Mouse (Mus musculus) splenic B cell, adult 2 months (primary cell): ENCODE data around the gene Pmpcb.

Source experiments
- DNase-seq: peaks from one replicate; pipeline ENCODE4 v3.0.0-alpha.2; 2011; ENCODE audit warnings: low read depth, low spot score
- H3K27me3 ChIP-seq: 2 replicates; pipeline ENCODE4 v1.6.1; 2012; ENCODE audit warnings: mild to moderate bottlenecking, low read length, moderate library complexity, mixed read lengths; ENCODE audit not compliant: control insufficient read depth, poor library complexity, insufficient read depth, severe bottlenecking
- H3K36me3 ChIP-seq: 2 replicates; pipeline ENCODE4 v1.6.1; 2012; ENCODE audit warnings: mild to moderate bottlenecking, low read length, moderate library complexity, mixed read lengths; ENCODE audit not compliant: control insufficient read depth, poor library complexity, insufficient read depth, severe bottlenecking

The Pmpcb gene

DNA sequence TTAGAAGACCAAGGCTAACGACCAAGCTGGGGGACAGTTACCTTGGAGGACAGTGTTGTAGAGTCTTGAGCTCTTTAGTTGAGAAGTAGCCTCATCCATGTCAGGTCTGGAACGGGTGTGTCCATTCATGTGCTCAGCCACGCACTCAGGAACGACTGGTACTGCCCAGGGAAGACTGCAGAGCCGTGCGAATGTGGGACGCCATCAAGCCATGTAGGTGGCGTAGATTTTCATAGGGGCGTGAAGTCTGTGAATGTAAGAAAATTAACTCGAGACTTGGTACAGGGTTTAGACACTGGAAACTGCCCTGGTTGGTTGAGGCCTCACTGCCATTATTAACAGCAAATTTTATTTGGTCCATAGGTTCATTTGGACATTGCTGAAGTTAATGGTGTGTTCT is 6.7 kb downstream of the Pmpcb start:
- no peak for DNase-seq
- Histone ChIP-seq H3K36me3 (peaks cover 20% of the 10 kb centered on the region), H3K27me3 (no peaks in the 10 kb centered on the region)

DNA sequence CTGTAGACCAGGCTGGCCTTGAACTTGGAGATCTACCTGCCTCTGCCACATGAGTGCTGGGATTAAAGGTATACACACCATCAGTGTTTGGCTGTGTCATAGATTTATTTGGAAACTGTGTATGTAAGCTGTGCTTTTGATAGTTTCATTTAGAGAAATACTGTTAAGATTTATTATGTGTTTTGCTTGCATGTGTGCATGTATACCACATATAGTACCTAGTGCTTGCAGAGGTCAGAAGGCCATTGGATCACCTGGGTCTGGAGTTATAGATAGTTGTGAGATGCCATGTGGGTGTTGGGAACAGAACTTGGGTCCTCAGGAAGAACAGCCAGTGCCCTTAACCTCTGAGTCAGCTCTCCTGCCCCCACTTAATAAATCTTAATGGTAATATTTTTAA is 7.7 kb downstream of the Pmpcb start:
- no peak for DNase-seq
- Histone ChIP-seq H3K27me3 (no peaks in the 10 kb centered on the region), H3K36me3 (peaks cover 25% of the 10 kb centered on the region)

DNA sequence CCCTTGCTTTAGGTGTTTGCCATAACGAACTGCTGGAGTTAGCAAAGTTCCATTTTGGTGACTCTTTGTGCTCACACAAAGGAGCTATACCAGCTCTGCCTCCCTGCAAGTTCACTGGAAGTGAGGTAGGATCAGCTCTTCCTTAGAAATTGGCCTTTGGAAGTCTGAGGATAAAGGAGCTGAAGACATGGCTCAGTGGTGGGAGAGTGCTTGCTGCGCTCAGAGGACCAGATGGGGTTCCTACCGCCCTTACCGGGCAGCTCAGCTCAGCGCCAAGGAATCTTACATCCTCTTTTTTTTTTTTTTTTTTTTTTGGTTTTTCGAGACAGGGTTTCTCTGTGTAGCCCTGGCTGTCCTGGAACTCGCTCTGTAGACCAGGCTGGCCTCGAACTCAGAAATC is 9.0 kb downstream of the Pmpcb start:
- Histone ChIP-seq H3K36me3 (peaks cover 19% of the 10 kb centered on the region), H3K27me3 (no peaks in the 10 kb centered on the region)
- DNase-seq = no peak

DNA sequence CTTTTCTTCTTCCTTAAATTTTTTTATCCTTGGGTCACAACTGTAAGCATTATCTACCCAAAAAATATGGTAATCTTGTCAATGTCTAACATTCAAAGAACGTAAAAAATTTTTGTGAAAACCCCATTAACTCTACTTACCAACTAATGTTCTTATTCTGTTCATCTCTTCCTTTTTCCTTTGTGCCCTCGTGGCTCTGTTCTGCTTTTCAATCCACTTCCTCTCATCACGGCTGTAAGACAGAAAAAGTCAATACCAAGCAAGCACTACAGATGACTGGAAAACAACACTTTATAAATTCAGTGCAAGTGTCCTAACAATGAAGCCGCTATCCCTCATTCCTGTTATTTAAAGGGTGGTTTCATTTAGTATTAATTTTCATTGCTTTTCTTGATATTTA is 31.6 kb downstream of the Pmpcb start:
- H3K36me3 ChIP-seq = peaks cover 17% of the 10 kb centered on the region
- no peak for DNase-seq
- H3K27me3 ChIP-seq = no peaks in the 10 kb centered on the region

DNA sequence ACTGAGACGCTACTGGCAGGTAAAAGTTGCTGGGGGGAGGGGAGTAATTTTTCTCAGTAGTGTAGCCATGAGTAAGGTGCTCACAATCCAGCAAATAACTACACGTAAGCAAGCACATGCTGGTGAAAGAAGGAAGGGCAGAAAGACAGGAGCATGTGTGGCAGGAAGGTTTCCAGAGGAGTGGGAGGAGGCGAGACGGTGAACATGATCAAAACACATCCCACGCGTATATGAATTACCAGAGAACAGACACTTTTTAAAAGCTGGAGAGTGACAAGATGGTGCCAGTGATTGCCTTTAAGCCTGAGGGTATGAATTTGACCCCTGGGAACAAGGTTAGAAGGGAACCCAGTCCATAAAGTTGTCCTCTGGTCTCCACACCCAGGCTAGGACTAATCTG is 32.9 kb downstream of the Pmpcb start:
- Histone ChIP-seq H3K27me3 (no peaks in the 10 kb centered on the region), H3K36me3 (peaks cover 22% of the 10 kb centered on the region; the same call in 1 of the 2 replicates)
- DNase-seq = no peak

DNA sequence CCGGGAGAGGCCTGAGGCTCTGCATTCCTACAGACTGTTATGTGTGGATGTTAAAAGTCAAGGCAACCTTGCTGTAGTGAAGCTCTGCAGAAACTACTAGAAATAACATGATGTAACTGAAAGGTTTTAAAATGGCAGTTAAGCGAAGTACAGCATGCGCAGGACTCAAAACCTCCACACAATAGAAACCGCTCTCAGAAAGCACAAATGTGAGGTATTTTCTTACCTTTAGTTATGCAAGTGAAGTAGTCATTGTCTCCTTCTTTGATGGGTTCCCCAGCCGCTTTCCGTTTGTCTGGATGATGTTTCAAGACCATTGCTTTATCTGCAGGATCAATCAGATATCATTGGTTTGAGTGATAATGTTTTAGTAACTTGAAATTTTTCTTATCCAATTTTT is 39.5 kb downstream of the Pmpcb start:
- no peak for DNase-seq
- Histone ChIP-seq H3K27me3 (no peaks in the 10 kb centered on the region), H3K36me3 (peaks cover 25% of the 10 kb centered on the region; the same call in 1 of the 2 replicates)

DNA sequence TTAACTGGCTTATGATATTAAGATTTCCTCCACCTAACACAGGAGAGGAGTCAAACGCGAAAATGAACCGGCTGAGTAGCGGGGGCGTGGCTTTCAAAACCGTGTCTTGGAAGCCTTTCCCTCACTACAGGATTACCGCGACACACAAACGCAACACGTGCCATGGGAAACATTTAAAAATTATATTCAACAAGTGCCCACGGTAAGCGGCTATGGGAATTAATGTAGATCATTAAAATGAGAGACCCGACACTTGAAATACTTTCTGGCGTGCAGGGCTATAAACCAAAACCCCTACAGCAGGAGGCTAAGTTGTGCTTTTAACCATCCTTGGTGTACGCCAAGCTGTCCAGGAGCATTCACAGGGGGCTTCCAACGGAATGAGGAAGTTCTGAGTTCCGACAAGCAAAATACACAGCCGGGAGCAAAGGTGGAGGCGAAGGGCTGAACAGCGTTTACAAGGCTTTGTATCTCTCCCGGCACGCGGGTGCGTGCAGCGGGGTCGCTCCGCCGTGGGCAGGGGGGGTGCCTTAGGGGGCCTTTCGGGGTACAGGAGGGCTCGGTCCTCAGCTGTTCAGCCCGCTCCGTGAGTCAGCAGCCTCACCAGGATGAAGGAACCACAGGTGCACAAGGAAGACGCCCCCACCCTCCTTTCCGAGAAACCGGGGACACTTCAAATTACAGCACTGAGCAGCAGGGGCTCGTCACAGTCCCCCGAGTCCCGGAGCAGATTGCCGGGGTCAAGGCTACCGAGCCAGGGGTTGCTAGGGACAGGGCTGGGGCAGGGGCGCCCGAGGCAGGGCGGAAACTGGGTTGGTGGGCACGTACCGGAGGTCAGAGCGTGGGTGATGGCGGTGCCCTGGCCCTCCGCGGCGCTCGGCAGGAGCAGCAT is 47.5 kb downstream of the Pmpcb start:
- H3K36me3 ChIP-seq = peaks cover 2% of the 10 kb centered on the region; the same call in 1 of the 2 replicates
- H3K27me3 ChIP-seq = no peaks in the 10 kb centered on the region
- DNase-seq = peak; percentile 35

DNA sequence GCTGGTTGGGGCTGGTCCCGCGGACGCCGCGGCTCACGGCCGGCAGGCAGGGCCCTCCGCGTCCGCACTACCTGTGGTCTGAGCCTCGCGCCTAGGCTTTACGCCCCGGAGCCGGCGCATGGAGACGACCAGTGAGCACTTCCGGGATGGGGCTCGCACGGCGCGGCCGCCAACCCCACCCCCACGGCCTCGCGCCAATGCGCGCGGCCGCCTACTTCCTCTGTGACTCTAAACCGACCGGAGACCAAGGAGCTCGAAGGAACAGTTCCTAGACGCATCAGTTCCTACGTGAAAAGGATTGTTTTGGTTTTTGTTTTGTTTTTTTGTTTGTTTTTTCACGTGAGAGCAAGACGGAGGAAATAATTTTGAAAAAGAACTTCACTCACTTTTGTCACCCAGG is 48.1 kb downstream of the Pmpcb start, which contains the start of the genes Dnajc2 and Psmc2:
Dnajc2 (minus strand) TSS at position 199 of the 400 bp plus-strand sequence.
Psmc2 (plus strand) TSS at position 231 of the 400 bp plus-strand sequence.
- peaks cover 3% of the 10 kb centered on the region; the same call in 1 of the 2 replicates for H3K36me3 ChIP-seq
- peak; percentile 94 for DNase-seq
- no peaks in the 10 kb centered on the region for H3K27me3 ChIP-seq

DNA sequence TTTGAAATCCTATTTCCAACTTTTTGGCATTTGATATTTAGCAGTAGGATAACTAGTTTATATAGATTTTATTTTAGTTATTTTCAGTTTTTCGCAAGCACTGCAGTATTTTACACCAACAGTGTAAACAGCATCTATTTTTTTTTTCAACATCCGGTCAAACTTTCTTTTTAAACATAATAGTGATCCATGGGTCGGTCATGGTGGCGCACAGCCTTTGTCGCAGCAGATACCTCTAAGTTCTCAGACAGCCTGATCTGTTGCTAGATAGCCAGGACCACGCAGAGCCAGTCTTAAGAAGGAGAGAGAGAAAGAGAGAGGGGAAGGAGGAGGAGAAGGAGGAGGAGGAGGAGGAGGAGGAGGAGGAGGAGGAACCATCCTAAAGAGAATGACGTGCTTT is 48.8 kb downstream of the Pmpcb start:
- H3K36me3 ChIP-seq = peaks cover 5% of the 10 kb centered on the region; the same call in 1 of the 2 replicates
- no peak for DNase-seq
- no peaks in the 10 kb centered on the region for H3K27me3 ChIP-seq

DNA sequence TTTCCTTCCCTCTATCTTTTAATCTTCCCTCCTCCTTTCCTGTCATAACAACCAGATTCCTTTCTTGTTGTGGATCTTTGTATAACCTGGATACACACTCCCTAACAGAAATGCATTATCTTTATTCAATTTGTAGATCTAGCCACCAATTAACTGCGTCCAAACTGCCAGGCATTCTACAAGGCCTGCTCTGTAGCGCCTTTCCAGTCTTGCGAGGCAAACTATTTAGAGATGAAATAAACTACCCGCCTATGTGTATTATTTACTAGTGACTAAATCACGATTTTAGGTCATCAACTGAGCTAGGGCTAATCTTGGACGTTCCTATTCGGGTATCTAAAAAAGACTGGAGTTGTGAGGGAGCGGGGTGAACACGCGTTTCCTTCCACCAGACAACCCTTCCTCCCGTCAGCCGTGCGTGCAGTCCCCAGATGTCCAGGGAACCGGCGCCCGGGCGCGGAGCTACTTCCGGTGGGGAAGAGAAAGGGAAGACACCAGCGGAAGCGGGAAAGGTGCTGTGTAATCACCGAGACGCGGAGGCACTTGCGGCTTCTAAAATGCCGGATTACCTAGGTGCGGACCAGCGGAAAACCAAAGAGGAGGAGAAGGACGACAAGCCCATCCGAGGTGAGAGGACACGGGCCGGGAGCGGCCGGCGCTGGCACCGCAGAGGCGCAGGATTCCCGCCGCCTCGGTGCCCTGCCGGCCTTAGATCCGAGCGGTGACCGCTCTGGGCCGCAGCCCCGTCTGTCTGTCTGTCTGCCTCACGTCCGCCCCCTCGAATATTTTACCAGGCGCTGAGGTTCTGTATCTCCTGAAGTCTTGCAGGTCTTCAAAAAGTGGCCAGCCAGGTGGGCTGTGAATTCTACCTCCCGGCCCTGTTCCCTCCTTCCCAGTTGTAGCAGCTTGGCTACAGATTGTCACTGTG is 49.6 kb downstream of the Pmpcb start:
- 0 out of 2 replicates have a peak, but pooled peaks cover 3% of the 10 kb centered on the region for H3K36me3 ChIP-seq
- no peaks in the 10 kb centered on the region for H3K27me3 ChIP-seq
- DNase-seq = peak; percentile 90

DNA sequence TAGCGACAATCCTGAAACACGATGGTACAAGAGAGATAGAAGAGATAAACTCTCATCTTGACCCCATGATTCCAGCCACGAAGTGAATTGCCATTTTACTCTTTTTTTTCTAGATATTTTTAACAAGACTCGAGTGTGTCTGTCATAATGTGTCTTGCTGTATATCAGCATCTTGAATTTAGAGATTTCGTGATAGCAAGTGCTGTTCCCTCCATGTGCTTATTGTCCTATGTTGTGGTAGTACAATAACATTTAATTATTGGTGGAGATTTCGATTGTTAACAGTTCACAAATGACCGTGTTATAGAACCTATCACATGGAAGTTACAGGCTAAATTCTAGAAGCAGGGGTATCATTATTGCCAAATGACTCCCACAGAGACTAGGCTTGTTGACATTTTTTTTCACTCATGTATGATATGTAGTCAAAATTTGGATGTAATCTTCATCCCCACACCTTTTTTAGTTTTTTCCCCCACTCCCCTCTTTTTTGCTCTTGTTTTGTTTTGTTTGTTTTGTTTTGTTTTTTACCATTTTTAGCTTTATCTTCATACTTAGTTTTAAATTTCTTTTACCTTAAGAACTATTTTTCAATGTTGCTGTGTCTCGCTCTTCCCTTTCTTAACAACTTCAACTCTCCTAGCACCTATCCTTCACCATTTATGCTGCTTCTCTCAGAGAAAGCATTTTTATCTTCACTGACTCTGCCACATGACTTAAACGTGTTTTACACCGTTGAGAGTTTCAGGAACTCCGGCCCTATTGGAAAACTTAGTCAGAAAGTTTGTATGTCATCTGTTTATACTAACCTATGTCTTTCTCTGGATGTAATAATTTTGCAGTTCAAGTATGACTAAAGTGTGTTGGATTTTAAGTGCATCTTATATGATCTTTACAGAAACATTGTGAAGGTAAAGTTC is 50.5 kb downstream of the Pmpcb start:
- DNase-seq = no peak
- 0 out of 2 replicates have a peak, but pooled peaks cover 3% of the 10 kb centered on the region for H3K36me3 ChIP-seq
- no peaks in the 10 kb centered on the region for H3K27me3 ChIP-seq

DNA sequence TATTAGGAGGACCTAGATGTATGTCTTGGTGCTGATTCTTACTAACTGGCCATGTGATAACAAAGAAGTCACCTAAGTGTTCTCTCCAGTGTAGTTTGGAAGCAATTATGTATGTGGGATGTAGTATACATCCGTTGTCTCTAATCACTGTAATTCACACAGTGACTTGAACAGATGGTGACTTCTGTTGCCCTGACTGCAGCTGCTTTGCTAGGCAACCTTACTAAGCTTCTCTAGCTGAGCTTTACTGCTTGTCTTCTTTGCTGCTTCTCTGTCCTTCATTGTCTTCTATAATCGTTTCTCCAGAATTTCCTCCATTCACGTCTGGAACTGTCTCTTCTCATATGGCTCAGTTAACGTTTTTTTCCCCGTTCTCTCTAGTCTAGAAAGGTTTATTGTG is 52.1 kb downstream of the Pmpcb start:
- H3K27me3 ChIP-seq = no peaks in the 10 kb centered on the region
- H3K36me3 ChIP-seq = 0 out of 2 replicates have a peak, but pooled peaks cover 3% of the 10 kb centered on the region
- no peak for DNase-seq

DNA sequence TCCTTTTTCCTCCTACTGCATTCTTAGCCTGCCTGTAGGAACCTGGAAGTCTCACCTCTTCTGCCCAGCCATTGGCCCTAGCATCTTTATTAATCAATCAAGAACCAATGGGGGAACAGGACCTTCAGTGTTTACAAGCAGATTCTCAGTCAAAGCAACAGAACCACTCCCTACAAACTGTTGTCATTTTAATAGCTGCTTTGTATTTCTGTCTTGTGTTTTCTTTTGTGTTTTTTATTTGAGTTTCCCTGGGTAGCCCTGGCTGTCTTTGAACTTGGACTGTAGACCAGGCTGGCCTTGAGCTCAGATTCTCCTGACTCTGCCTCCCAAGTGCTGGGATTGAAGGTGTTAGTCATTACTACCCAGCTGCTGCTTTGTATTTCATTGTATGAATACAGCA is 55.2 kb downstream of the Pmpcb start:
- Histone ChIP-seq H3K27me3 (no peaks in the 10 kb centered on the region), H3K36me3 (0 out of 2 replicates have a peak, but pooled peaks cover 6% of the 10 kb centered on the region)
- DNase-seq = no peak

DNA sequence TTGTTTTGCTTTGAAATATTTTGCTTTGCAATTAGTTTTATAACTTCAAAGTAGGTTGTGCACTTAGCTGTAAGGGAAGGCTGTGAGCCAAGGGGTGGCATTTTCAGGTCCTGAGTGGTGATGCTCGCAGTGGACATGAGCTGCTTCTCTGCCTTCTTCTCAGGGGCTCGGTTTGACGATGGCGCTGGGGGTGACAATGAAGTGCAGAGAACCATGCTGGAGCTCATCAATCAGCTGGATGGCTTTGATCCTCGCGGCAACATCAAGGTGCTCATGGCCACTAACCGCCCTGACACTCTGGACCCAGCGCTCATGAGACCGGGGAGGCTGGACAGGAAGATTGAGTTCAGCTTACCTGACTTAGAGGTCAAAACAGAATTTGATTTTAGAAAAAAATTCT is 66.0 kb downstream of the Pmpcb start:
- DNase-seq = no peak
- no peaks in the 10 kb centered on the region for H3K27me3 ChIP-seq
- peaks cover 12% of the 10 kb centered on the region for H3K36me3 ChIP-seq
